Mouse (Mus musculus) liver, postnatal 0 days (tissue): ENCODE data around the gene Olfr703.

ENCODE experiments used
- CTCF ChIP-seq: sonication (generic); IDR thresholded peaks from 2 replicates; pipeline ENCODE4 v1.5.1; 2016; ENCODE audit warnings: antibody characterized with exemption, low read depth
- EP300 ChIP-seq: IDR thresholded peaks from 2 replicates; pipeline ENCODE4 v1.6.1; 2016; ENCODE audit warnings: antibody characterized with exemption, low read depth, mild to moderate bottlenecking

DNA sequence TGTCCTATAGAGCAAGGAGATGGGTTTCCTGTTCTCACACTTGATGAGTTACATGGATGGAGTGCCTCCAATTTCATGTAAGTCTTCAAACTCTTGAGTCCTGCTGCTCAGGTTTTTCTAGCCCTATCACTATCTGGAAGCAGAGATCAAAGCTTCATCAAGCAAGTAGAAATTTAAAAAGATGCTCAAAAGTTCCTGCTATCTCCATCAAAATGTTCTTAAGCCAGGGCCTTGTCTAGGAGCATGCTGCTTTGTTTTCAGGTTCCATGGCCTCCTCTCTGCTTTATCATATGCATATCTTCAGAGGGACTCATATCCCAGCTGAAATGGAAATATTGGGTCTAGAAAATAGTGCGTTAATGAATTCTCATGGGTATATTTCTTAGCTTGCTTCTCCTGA is 34.4 kb upstream of the Olfr703 start, which contains the start of gene Olfr700:
- no peak for TF ChIP-seq CTCF
- no peak for TF ChIP-seq EP300
